Mouse (Mus musculus) layer of hippocampus, adult 9-11 months (tissue): ENCODE results near the gene Ppt2.

ENCODE experiments used
- DNase-seq: peaks from one replicate; pipeline ENCODE4 v3.0.0; 2022

The Ppt2 gene

GRCm38 (mm10) chr17:34605609-34606008, 22.7 kb downstream of the Ppt2 start:
- DNase-seq = peak; percentile 97

GRCm38 (mm10) chr17:34604511-34605237, 23.6 kb downstream of the Ppt2 start:
- DNase-seq = no peak

GRCm38 (mm10) chr17:34604061-34604508, 24.2 kb downstream of the Ppt2 start, which contains the start of gene Agpat1:
Gene Agpat1 (plus strand): TSS chr17:34604262.
- peak; percentile 99 for DNase-seq

GRCm38 (mm10) chr17:34603375-34604060, 24.8 kb downstream of the Ppt2 start, which contains the start of gene Rnf5:
Gene Rnf5 (minus strand): TSS chr17:34603690.
- peak; percentile 100 for DNase-seq

GRCm38 (mm10) chr17:34601796-34602195, 26.5 kb downstream of the Ppt2 start:
- no peak for DNase-seq

- DNase-seq = no peak
Measured at GRCm38 (mm10) chr17:34599891-34600290, 28.4 kb downstream of the Ppt2 start.

GRCm38 (mm10) chr17:34597566-34598095, 30.7 kb downstream of the Ppt2 start, which contains the start of gene Ager:
Gene Ager (plus strand): TSS chr17:34597862.
- no peak for DNase-seq

- no peak for DNase-seq
Measured at GRCm38 (mm10) chr17:34596098-34596497, 32.2 kb downstream of the Ppt2 start.

GRCm38 (mm10) chr17:34593752-34594525, 34.4 kb downstream of the Ppt2 start:
- no peak for DNase-seq

GRCm38 (mm10) chr17:34592581-34593549, 35.4 kb downstream of the Ppt2 start:
- DNase-seq = no peak

GRCm38 (mm10) chr17:34591994-34592375, 36.3 kb downstream of the Ppt2 start:
- DNase-seq = peak; percentile 87

- DNase-seq = no peak
Measured at GRCm38 (mm10) chr17:34591029-34591993, 37.0 kb downstream of the Ppt2 start, which contains the start of gene Pbx2. Gene Pbx2 (plus strand): TSS chr17:34591266.

- no peak for DNase-seq
Measured at GRCm38 (mm10) chr17:34590154-34590987, 37.9 kb downstream of the Ppt2 start.

GRCm38 (mm10) chr17:34589681-34590101, 38.6 kb downstream of the Ppt2 start, which contains the start of gene Gpsm3:
Gene Gpsm3 (plus strand): TSS chr17:34589806.
- DNase-seq = no peak

- no peak for DNase-seq
Measured at GRCm38 (mm10) chr17:34589206-34589605, 39.1 kb downstream of the Ppt2 start.

GRCm38 (mm10) chr17:34588767-34589166, 39.5 kb downstream of the Ppt2 start:
- DNase-seq = no peak

GRCm38 (mm10) chr17:34587814-34588213, 40.5 kb downstream of the Ppt2 start:
- DNase-seq = no peak

GRCm38 (mm10) chr17:34587423-34587811, 40.9 kb downstream of the Ppt2 start:
- DNase-seq = peak; percentile 98

GRCm38 (mm10) chr17:34586796-34587422, 41.4 kb downstream of the Ppt2 start:
- peak; percentile 94 for DNase-seq
